Mouse (Mus musculus) myocyte (in vitro differentiated cells): ENCODE results near the gene Cldn19.

Experiments used
- E2F4 ChIP-seq: IDR thresholded peaks from one replicate; pipeline ENCODE4 v1.6.1; 2011; ENCODE audit warnings: mild to moderate bottlenecking, control low read depth, moderate library complexity; ENCODE audit not compliant: insufficient read depth
- MYOD1 ChIP-seq, 3 experiments: IDR thresholded peaks; one replicate each; pipeline ENCODE4 v1.6.1; 2011; ENCODE audit warnings: control low read depth in 2 of 3, low read depth in 2 of 3, mild to moderate bottlenecking in 2 of 3, moderate library complexity in 1 of 3; ENCODE audit not compliant: insufficient read length in 2 of 3, control insufficient read depth in 1 of 3
- POLR2A ChIP-seq: IDR thresholded peaks from one replicate; pipeline ENCODE4 v1.6.1; 2011; ENCODE audit warnings: low read depth, mild to moderate bottlenecking, control low read depth, moderate library complexity; ENCODE audit not compliant: insufficient read length
- REST ChIP-seq: IDR thresholded peaks from one replicate; pipeline ENCODE4 v1.6.1; 2011; ENCODE audit warnings: mild to moderate bottlenecking, control low read depth, moderate library complexity; ENCODE audit not compliant: insufficient read depth, insufficient read length
- SRF ChIP-seq: IDR thresholded peaks from one replicate; pipeline ENCODE4 v1.6.1; 2011; ENCODE audit warnings: low read depth; ENCODE audit not compliant: control insufficient read depth, insufficient read length
- TCF12 ChIP-seq: IDR thresholded peaks from one replicate; pipeline ENCODE4 v1.6.1; 2011; ENCODE audit warnings: mild to moderate bottlenecking, control low read depth; ENCODE audit not compliant: poor library complexity, insufficient read depth, severe bottlenecking
- TCF3 ChIP-seq: IDR thresholded peaks from one replicate; pipeline ENCODE4 v1.6.1; 2011; ENCODE audit warnings: low read depth, control low read depth; ENCODE audit not compliant: insufficient read length
- USF1 ChIP-seq: IDR thresholded peaks from one replicate; pipeline ENCODE4 v1.6.1; 2011; ENCODE audit warnings: low read depth, mild to moderate bottlenecking, control low read depth, moderate library complexity

DNA sequence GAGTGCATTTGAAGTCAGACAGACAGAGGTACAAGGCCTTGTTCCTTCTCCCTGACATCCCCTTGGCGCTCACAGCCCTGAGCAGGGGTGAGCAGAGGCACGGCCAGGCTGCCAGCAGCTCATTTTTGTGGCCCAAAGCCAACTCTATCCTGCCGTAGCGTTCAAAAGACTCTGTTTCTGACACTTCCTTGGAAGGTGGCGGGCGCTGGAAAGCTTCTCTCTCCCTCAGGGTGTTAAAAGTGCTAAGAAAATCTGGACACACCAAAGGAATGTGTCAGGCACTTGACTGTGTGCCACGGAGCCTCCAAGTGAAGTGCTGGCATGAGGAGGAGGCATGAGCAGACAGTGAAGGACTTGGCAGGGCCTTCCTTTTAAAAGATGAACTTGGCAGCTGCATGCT is 9.7 kb upstream of the Cldn19 start:
- TF ChIP-seq E2F4 (no peak), USF1 (no peak), POLR2A (no peak), REST (no peak), TCF12 (no peak), SRF (no peak), MYOD1 (IDR thresholded peaks at IDR 0.05; ENCODE audit: control insufficient read depth in 1 of 3, insufficient read length in 2 of 3, low read depth in 2 of 3) (no peak), TCF3 (no peak)
